16 mouse cellular contexts compared by ENCODE assay signal in the genomic region with DNA sequence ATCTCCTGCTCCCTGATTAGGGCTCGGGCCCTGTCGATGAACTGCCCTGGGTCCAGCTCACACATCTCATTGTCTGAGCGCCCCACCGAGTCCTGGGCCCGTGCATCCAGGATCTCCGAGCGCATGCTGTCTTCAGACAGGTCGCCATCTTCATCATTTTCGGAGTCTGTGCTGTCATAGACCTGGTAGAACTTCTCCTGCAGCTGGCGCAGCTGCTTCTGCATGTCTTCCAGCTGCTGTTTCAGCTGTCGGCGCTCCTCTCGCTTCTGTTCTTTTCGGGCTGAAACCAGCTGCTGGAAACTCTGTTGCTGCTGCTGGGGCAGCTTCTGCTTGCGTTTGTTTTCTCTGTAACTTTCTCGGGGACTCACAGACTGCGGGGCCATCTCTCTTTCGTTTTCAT. TPM values are rescaled to one million over a fixed set of nuclear protein-coding genes. Genes with fewer than 3 reads are reported as not detected.
DNase-seq lines count a peak whose midpoint lies in the region; ATAC-seq and TF ChIP-seq lines count a peak whose summit lies in the region.
"Had no signal": no experiment of that assay in that cellular context is flagged by ENCODE, and none has a peak within 500 bp of the region (broad histone marks: within the 10 kb centered on the region; RNA-seq: fewer than 3 reads in every experiment).

No protein-coding gene starts in this region.

- DNase-seq in gastrocnemius, adult 2 months, result no peak
- no peak for DNase-seq in gastrocnemius, postnatal 25 days
- DNase-seq in intestine, embryonic 14.5 days (ENCODE audit: low spot score), result peak; percentile 61
- no peak for DNase-seq in neural tube, embryonic 10.5 days (ENCODE audit: extremely low spot score, low spot score)
- DNase-seq in testis, postnatal 10 days (ENCODE audit: low spot score), result no peak
- DNase-seq: adrenal gland, adult 8-10 months; kidney, adult 2 months; kidney, postnatal 36 days; layer of hippocampus, postnatal 36 days; left cerebral cortex, postnatal 4 days; thymus, adult 18-20 months had no signal

- H3K4me1 ChIP-seq in intestine, embryonic 14.5 days (replicated peaks; ENCODE audit: control insufficient read depth, insufficient read depth, low read length), result no peaks in the 10 kb centered on the region
- H3K4me1 ChIP-seq in intestine, embryonic 16.5 days (ENCODE audit: control insufficient read depth, insufficient read depth, low read length), result no peaks in the 10 kb centered on the region
- H3K4me1 ChIP-seq in neural tube, embryonic 13.5 days (replicated peaks), result peaks cover 55% of the 10 kb centered on the region
- H3K4me1 ChIP-seq in stomach, embryonic 16.5 days (ENCODE audit: control insufficient read depth, insufficient read depth, low read length), result no peaks in the 10 kb centered on the region

- no peak for ATAC-seq in intestine, embryonic 14.5 days (replicated peaks; ENCODE audit: low FRiP score, low TSS enrichment, low read depth)
- ATAC-seq in intestine, embryonic 16.5 days, result no peak
- ATAC-seq in neural tube, embryonic 13.5 days (ENCODE audit: low read depth), result no peak
- no peak for ATAC-seq in stomach, embryonic 16.5 days (ENCODE audit: insufficient read depth, low FRiP score)
- ATAC-seq: forebrain, embryonic 13.5 days; midbrain, embryonic 13.5 days had no signal

- intact Hi-C loops in gastrocnemius, adult 2 months (cut with DNase I), result no loop called here

- H3K27me3 ChIP-seq in intestine, embryonic 14.5 days (replicated peaks; ENCODE audit: control insufficient read depth, insufficient read depth, low read length), result peaks cover 9% of the 10 kb centered on the region; the same call in 1 of the 2 replicates
- H3K27me3 ChIP-seq in intestine, embryonic 16.5 days (replicated peaks; ENCODE audit: control insufficient read depth, insufficient read depth, low read length), result peaks cover 2% of the 10 kb centered on the region; the same call in 1 of the 2 replicates
- no peaks in the 10 kb centered on the region for H3K27me3 ChIP-seq in neural tube, embryonic 13.5 days
- H3K27me3 ChIP-seq in stomach, embryonic 16.5 days (ENCODE audit: control insufficient read depth, insufficient read depth, low read length), result no peaks in the 10 kb centered on the region

- H3K36me3 ChIP-seq in intestine, embryonic 14.5 days (ENCODE audit: control insufficient read depth, insufficient read depth, low read length), result no peaks in the 10 kb centered on the region
- no peaks in the 10 kb centered on the region for H3K36me3 ChIP-seq in intestine, embryonic 16.5 days (ENCODE audit: control insufficient read depth, insufficient read depth, low read length)
- H3K36me3 ChIP-seq in neural tube, embryonic 13.5 days, result peaks cover 33% of the 10 kb centered on the region
- no peaks in the 10 kb centered on the region for H3K36me3 ChIP-seq in stomach, embryonic 16.5 days (ENCODE audit: control insufficient read depth, insufficient read depth, low read length)

- no peak overlapping the region for H3K27ac ChIP-seq in gastrocnemius, adult 2 months
- H3K27ac ChIP-seq in intestine, embryonic 14.5 days (ENCODE audit: low read depth), result no peak overlapping the region
- H3K27ac ChIP-seq in intestine, embryonic 16.5 days (ENCODE audit: low read length), result no peak overlapping the region
- H3K27ac ChIP-seq in neural tube, embryonic 13.5 days (replicated peaks), result peak overlapping the region; percentile 42
- no peak overlapping the region for H3K27ac ChIP-seq in stomach, embryonic 16.5 days (ENCODE audit: low read length)
- H3K27ac ChIP-seq: forebrain, embryonic 13.5 days; midbrain, embryonic 13.5 days had no signal

- TF ChIP-seq CTCF in gastrocnemius, adult 2 months (IDR thresholded peaks at IDR 0.05), result no peak

- H3K4me2 ChIP-seq in intestine, embryonic 14.5 days (ENCODE audit: low read length), result no peak overlapping the region
- H3K4me2 ChIP-seq in intestine, embryonic 16.5 days (ENCODE audit: low read depth, low read length), result no peak overlapping the region
- H3K4me2 ChIP-seq in neural tube, embryonic 13.5 days, result no peak overlapping the region
- H3K4me2 ChIP-seq in stomach, embryonic 16.5 days (ENCODE audit: low read depth, low read length), result peak overlapping the region; percentile 27
- H3K4me2 ChIP-seq: forebrain, embryonic 13.5 days; midbrain, embryonic 13.5 days had no signal

- WGBS in intestine, embryonic 14.5 days, result 63% methylated on average over 18 of the region's 18 CpGs
- 71% methylated on average over 18 of the region's 18 CpGs for WGBS in intestine, embryonic 16.5 days
- 82% methylated on average over 18 of the region's 18 CpGs for WGBS in neural tube, embryonic 13.5 days
- 69% methylated on average over 18 of the region's 18 CpGs for WGBS in stomach, embryonic 16.5 days

- peak overlapping the region; percentile 65 for H3K4me3 ChIP-seq in gastrocnemius, adult 2 months
- H3K4me3 ChIP-seq in intestine, embryonic 14.5 days (ENCODE audit: low read depth, low read length), result no peak overlapping the region
- no peak overlapping the region for H3K4me3 ChIP-seq in intestine, embryonic 16.5 days (ENCODE audit: low read length)
- no peak overlapping the region for H3K4me3 ChIP-seq in neural tube, embryonic 13.5 days
- no peak overlapping the region; the same call in 1 of the 2 replicates for H3K4me3 ChIP-seq in stomach, embryonic 16.5 days (replicated peaks; ENCODE audit: low read length)
- H3K4me3 ChIP-seq: forebrain, embryonic 13.5 days; midbrain, embryonic 13.5 days had no signal

- H3K9ac ChIP-seq in intestine, embryonic 14.5 days (ENCODE audit: low read length), result no peak overlapping the region
- H3K9ac ChIP-seq in intestine, embryonic 16.5 days (ENCODE audit: low read depth, low read length), result no peak overlapping the region
- H3K9ac ChIP-seq in neural tube, embryonic 13.5 days, result no peak overlapping the region
- H3K9ac ChIP-seq in stomach, embryonic 16.5 days (ENCODE audit: low read length), result no peak overlapping the region
- H3K9ac ChIP-seq: forebrain, embryonic 13.5 days; midbrain, embryonic 13.5 days had no signal

- no peaks in the 10 kb centered on the region for H3K9me3 ChIP-seq in intestine, embryonic 14.5 days (ENCODE audit: control insufficient read depth, low read length)
- H3K9me3 ChIP-seq in intestine, embryonic 16.5 days (ENCODE audit: control insufficient read depth, low read length), result no peaks in the 10 kb centered on the region
- no peaks in the 10 kb centered on the region for H3K9me3 ChIP-seq in neural tube, embryonic 13.5 days
- no peaks in the 10 kb centered on the region for H3K9me3 ChIP-seq in stomach, embryonic 16.5 days (replicated peaks; ENCODE audit: control insufficient read depth, low read length)
- H3K9me3 ChIP-seq: forebrain, embryonic 13.5 days; midbrain, embryonic 13.5 days had no signal

RNA-seq across cellular contexts. Expression of a gene that starts 9.2 kb away (rescaled TPM):
- total RNA-seq in gastrocnemius, adult 2 months (2021), result 1 to 10 TPM; 3.7 to 4.6 TPM
- 1 to 10 TPM; 2.6 to 3.8 TPM for total RNA-seq in gastrocnemius, postnatal 25 days (2021)
- polyA plus RNA-seq in intestine, embryonic 14.5 days (2014; fragmentation: Nextera tagmentation; extraction: Ambion mirVana), result 1.8 and 3.7 TPM in 2 replicates
- polyA plus RNA-seq in intestine, embryonic 16.5 days (2015; fragmentation: Nextera tagmentation; extraction: Ambion mirVana), result 1.8 TPM in 2 replicates
- 12.4 and 15.0 TPM in 2 replicates for polyA plus RNA-seq in neural tube, embryonic 13.5 days (2015; fragmentation: Nextera tagmentation; extraction: Ambion mirVana)
- polyA plus RNA-seq in stomach, embryonic 16.5 days (2015; fragmentation: Nextera tagmentation; extraction: Ambion mirVana), result 1.5 and 2.5 TPM in 2 replicates
